Mouse (Mus musculus) megakaryocyte, embryonic 14.5 days (primary cell): ENCODE results near the gene Gse1.

Experiments used
- FLI1 ChIP-seq: IDR thresholded peaks from 2 replicates; pipeline ENCODE4 v1.6.1; 2012; ENCODE audit warnings: low read length, inconsistent platforms, mixed read lengths
- GATA1 ChIP-seq: IDR thresholded peaks from 3 replicates; pipeline ENCODE4 v1.6.1; 2012; ENCODE audit warnings: mixed read lengths, low read length, inconsistent platforms, borderline replicate concordance

DNA sequence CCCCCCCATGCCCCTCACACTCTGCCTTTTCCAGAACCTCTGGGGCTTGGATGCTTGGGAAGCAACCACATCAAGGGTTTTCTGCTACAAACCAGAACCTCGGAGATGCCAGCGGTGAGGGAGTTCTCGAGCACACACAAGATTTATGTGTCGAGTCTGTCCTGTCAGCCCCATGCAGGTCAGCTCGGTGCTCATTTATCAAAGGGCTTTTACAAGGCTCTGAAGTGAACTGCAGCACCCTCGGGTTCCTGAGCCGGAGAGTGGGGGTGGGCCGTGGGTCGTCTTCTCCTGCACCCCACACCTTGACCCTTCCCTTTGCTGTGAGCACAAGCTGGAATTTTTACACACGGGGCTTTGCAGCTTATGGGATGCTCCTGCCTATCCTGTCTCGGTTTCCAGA is 5.7 kb upstream of the Gse1 start:
- no peak for TF ChIP-seq GATA1
- TF ChIP-seq FLI1 = no peak
